Mouse (Mus musculus) heart, postnatal 36 days (tissue): Measurements from ENCODE around the gene Nek6. TPM values are rescaled to one million over a fixed set of nuclear protein-coding genes. Genes with fewer than 3 reads are reported as not detected.

ENCODE experiments used
- DNase-seq, 2 experiments: peaks; one replicate each; pipeline ENCODE4 v3.0.0; 2021 to 2022
- intact Hi-C: fragments of 180-260 bp; cut with DNase I; formaldehyde crosslinking; loops from one replicate; pipeline ENCODE4 v1.15.1; 2025
- total RNA-seq, 2 experiments: library from RNA; stranded (reverse); gene quantifications; 2 replicates each; pipeline ENCODE4 v1.2.3; 2021

Gene Nek6
- total RNA-seq, 2 experiments from 2014 or later = 4.0 to 4.7 TPM

DNA sequence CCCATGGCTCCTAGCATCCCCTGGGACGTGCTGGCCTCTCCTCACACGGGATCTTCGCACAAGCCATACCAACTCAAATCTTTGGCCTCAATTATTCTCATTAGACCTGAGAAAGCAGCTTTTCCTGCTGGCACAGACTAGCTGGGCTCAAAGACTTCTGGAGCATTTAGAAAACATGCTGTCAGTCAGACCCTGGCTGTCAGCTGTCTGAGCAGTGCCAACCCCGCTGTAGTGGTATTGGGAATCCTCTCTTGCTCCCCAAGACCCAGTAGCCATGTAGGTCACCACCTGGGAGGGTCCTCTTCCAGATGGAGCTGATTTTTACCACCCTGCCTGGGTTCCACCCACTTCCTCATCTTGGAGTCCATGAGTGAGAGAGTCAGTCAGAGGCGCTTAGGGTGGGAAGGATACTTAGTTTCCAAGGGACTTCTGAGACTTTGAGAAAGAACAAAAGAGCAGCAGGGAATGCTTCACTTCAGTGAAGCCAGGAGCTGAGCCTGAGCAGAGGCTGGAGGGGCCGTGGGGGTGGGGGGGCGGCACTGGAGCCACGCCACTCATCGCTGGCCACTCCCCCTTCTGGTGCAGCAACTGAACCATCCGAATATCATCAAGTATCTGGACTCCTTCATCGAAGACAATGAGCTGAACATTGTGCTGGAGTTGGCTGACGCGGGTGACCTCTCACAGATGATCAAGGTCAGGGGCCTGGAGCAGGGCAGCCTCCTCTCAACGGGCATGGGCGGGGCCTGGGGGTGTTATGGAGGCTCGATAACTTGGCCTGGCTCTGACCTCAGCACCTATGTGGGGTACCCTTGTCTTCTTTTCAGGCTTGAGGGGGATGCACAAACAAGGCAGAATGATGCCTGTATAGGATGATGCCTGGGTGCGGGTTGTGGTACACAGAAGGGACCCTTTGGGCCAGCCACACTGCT, 49.1 kb downstream of the Nek6 start:
- no peak for DNase-seq
- intact Hi-C loops = no loop called here

- intact Hi-C loops = no loop called here
- DNase-seq = no peak
These were observed 51.2 kb downstream of the Nek6 start for GRCm38 (mm10) chr2:38562596-38562995.

DNA sequence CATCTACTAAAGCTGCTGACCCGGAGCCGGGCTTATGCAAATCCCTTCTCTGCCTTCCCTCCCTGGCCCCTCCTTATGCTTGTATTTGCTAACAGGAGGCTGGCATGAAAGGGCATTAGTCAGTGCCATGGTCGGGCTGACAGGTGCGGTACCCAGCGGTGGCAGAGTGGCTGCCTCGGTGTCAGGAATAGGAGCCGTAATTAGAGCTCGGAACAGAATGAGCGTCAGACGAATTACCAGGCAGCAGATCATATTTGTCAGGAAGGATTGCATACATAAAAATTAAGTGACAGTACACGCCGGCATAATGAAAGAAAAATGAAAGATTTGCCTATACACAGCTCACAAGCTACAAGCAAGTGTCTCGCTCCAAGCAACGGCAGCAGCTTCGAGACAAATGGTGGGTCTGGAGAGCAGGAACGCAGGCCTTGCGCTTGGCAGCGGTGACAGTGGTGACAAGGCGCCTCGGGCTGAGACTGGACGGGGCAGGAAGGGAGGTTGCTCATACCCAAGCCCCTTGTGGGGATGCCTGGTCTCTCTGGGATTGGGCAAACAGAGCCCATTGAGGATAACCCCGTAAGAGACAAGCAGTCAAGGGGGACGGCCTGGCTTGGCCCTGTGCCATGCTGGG, 60.6 kb downstream of the Nek6 start:
- no peak for DNase-seq
- intact Hi-C loops = no loop called here

GRCm38 (mm10) chr2:38574697-38575096, 63.3 kb downstream of the Nek6 start:
- DNase-seq = no peak
- intact Hi-C loops = no loop called here

GRCm38 (mm10) chr2:38578602-38579521, 67.4 kb downstream of the Nek6 start:
- no peak for DNase-seq
- intact Hi-C loops = no loop called here

DNA sequence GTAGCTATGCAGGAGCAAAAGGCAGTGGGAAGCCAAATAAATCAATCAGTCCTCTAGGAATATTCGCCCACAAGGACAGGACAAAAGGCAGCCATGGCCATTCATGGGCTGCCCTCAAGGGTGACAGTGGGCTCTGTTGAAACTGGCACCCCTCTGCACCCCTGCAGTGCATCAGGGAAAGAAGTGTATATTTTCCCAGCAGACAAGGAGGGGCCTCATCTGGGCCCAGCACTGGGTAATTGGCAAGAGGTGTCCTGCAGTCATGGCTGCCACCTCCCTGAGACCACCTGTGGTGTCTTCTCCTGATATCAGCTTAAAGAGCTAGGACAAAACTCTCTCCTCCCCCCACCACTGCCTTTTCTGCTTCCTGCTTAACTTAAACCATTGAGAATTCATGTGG, 68.1 kb downstream of the Nek6 start:
- no peak for DNase-seq
- intact Hi-C loops = no loop called here

DNA sequence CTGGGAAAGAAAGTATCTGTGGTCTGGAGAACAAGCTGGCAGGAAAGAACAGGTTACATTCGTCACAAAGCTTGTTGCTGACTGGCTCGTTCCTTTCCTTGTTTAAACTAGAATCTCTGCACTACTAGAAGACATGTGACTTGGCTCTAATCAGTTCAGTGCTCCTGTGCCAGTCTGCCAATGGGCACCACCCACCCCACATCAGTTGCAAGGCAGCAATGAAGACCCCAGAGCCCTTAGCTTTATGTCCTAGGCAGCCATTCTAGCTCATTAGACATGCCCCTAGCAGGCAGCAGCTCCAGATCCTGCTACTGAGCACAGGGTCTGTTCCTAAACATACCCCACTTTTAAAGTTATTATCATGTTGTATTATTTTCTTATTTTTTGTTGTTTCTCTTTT, 72.5 kb downstream of the Nek6 start:
- no peak for DNase-seq
- intact Hi-C loops = no loop called here

DNA sequence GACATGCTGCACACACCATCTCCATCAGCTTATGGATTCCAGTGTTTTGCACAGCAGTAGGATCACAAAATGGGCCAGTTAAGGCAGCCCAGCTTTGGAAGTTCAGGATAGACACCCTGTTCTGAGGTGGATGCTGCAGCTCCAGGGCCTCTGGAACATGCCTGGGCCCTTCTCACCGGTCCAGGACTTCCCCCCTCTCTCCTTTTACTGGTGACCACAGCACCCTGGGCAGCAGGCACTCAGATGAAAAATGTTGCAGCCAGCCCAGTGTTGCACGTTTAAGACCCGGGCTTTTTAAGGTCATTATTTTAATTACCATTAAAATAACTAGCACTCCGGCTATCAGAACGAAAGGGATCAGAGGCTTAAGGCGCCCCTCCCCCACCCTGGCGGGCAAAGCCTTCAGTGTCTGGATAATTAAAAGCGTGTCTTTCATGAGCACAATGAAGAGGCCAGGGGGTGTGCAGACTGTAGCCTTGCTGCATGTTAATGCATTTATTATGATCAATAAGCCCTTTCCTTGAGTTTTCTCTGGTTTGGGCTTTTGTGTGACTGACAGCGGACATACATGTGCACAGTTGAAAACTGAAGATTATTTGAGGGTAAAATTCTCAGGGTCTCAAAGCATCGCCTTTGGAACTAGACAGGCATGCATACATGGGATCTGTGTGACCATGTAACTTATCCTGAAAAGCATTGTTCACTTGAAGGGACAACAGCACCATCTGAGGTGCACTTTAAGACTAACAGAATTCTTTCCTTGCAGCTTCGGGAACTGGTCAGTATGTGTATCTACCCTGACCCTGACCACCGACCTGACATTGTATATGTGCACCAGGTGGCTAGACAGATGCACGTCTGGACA, 73.3 kb downstream of the Nek6 start:
- intact Hi-C loops = no loop called here
- DNase-seq = no peak

GRCm38 (mm10) chr2:38585379-38585736, 73.9 kb downstream of the Nek6 start:
- intact Hi-C loops = no loop called here

DNA sequence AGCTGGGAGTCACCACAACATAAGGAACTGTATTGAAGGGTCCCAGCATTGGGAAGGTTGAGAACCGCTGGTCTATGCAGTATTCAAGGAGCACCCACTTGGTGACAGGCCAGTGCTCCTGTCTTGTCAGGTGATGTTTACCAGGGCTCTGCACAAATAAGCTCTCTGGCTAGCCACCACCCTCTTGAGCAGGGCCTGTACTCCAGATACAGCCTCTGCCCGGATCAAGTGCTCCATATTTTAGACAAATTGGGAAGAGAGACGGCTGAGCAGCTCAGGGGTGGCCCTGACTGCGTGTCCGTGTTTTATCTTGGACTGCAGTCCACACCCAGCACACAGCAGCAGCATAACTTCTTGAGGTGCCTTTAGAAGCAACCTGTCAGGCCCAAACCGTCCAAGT, 75.3 kb downstream of the Nek6 start:
- no peak for DNase-seq
- intact Hi-C loops = no loop called here

More at GRCm38 (mm10) chr2:38585379-38585736, 73.9 kb downstream of the Nek6 start:
- DNase-seq = no peak

DNA sequence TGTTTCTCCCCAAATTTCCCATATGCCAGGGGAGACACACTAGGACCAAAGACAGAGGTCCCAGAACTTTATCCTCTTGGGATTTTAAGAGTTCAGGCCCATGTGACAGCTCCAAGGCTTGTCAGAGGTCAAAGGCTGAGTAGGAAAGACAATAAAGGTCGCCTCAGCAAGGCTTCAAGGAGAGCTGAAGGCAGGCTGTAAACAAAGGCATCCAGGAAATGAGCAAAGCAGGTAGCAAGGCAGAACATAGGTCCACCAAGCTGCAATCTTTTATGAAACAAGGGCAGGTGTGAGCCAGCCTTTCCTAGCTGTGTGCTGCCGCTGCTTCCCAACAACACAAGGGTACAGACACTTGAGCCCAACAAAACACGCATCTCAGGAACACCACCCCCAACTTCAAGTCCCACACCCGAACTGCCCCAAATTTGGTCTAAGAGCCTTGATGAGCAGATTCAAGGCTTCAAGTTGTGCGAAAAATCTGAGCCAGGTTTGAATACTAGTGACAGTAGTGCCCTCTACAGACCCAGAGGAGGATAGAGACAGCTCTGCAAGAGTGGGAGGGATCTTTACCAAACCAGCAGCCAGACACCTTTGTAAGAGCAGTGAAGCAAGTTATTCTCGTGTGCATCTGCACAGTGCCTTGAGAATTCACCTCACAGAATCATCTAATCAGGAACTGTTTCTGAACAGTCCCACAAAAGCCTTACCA, 80.5 kb downstream of the Nek6 start:
- DNase-seq = no peak
- intact Hi-C loops = loop anchor here (2.0 kb wide), 1 partner anchor 161 kb away; no protein-coding TSS in a partner anchor

DNA sequence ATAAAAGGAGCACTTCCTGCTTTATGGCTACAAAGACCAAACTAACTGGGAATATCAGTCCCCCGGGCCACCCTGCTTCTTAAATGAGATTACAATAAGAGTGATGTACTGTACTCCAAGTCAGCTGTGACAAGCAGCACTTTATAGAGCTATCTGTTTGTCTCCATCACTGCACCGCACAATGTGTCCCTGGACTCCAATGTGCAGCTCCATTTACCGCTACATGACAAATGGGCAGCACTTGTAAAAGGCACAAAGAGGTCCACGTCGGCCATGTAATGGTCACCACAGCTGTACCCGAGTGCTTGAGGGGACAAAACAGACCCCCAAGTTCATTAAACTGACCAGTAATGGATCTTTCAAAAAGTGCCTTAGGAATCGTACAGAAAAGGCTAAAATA, 83.4 kb downstream of the Nek6 start:
- intact Hi-C loops = no loop called here
- no peak for DNase-seq

DNA sequence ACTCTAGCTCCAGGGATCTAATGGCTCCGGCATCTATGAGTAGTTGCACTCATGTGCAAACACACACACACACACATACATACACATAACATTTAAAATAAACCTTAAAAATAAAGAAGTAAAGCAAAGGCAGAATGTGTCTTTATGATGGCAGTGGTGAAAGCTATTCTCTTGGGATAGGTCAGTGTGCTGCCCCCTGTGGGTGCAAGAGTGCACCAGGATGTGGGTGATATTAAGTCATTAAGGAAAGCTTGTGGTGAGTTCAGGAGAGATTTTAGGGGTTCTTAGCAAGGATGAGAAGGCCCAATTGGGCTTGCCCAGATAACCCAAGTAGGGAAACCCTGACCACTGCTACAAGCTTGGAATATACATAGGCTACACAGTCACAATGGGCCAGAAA, 86.5 kb downstream of the Nek6 start:
- DNase-seq = no peak
- intact Hi-C loops = no loop called here

DNA sequence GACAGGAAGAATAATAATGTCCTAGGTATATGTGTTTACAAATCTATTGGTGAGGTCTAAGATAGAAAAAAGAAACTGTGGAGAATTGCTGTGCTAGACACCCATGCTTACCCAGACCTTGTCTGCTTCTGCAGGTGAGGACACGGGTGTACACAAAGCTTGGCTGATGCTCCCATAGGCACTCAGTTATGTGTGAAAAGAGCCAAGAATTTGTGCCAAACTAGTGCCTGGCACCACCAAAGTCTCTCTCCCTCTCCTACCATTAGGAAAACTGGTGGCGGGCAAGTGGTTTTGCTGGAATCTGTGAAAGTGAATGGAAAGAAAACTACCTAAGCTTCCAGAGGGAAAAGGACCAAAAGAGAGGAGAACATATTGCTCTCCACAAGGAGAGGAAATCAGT, 87.0 kb downstream of the Nek6 start:
- intact Hi-C loops = no loop called here
- no peak for DNase-seq

GRCm38 (mm10) chr2:38600842-38601241, 89.4 kb downstream of the Nek6 start:
- intact Hi-C loops = no loop called here
- no peak for DNase-seq

GRCm38 (mm10) chr2:38607716-38608115, 96.3 kb downstream of the Nek6 start:
- no peak for DNase-seq
- intact Hi-C loops = no loop called here

GRCm38 (mm10) chr2:38608831-38609309, 97.4 kb downstream of the Nek6 start:
- intact Hi-C loops = no loop called here
- DNase-seq = no peak

DNA sequence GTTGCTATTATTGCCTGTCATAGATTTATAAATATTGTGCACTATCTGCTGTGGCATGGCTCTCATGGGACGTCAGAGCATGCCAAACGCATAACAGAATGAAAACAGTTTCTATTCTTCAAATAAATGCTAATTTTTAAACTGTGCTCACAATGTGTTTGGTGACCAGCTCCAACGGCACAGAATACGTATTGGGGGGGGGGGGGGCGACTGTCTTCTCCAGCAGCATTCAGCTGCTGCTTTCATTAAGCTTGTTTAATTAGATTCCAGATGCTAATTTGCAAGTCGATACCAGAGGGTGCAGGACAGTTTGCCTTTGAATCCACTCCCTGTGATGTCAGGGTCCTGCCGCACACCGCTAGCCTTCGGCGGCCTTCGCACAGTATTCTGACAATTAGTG, 97.9 kb downstream of the Nek6 start:
- intact Hi-C loops = no loop called here
- DNase-seq = no peak

- intact Hi-C loops = no loop called here
- no peak for DNase-seq
These were observed 98.7 kb downstream of the Nek6 start for GRCm38 (mm10) chr2:38610161-38610560.
